Mouse (Mus musculus) kidney, postnatal 0 days (tissue): ENCODE data around the gene Nwd2. TPM values are rescaled to one million over a fixed set of nuclear protein-coding genes. Genes with fewer than 3 reads are reported as not detected.

Experiments
- ATAC-seq: fragments of 200-750 bp; cut with Nextera tagmentation; replicated peaks from 2 replicates; pipeline ENCODE4 v1.8.0; 2017; ENCODE audit warnings: low read depth, moderate number of reproducible peaks, moderate TSS enrichment, moderate library complexity; ENCODE audit not compliant: low FRiP score
- DNase-seq: peaks from one replicate; pipeline ENCODE4 v3.0.0-alpha.2; 2016; ENCODE audit warnings: low spot score
- H3K27ac ChIP-seq: fragments of 300-500 bp; sonication (generic); 2 replicates; pipeline ENCODE4 v1.5.1; 2014; ENCODE audit warnings: mild to moderate bottlenecking
- H3K27me3 ChIP-seq: fragments of 300-500 bp; sonication (generic); 2 replicates; pipeline ENCODE4 v1.6.1; 2014; ENCODE audit warnings: low read length, mixed read lengths; ENCODE audit not compliant: insufficient read depth
- H3K36me3 ChIP-seq: fragments of 300-500 bp; sonication (generic); 2 replicates; pipeline ENCODE4 v1.6.1; 2014; ENCODE audit warnings: low read length, mixed read lengths; ENCODE audit not compliant: insufficient read depth
- H3K4me1 ChIP-seq: fragments of 300-500 bp; sonication (generic); replicated peaks from 2 replicates; pipeline ENCODE4 v1.6.1; 2014; ENCODE audit warnings: antibody characterized with exemption, low read length, mixed read lengths; ENCODE audit not compliant: insufficient read depth
- H3K4me2 ChIP-seq: fragments of 300-500 bp; sonication (generic); 2 replicates; pipeline ENCODE4 v1.6.1; 2014; ENCODE audit warnings: mild to moderate bottlenecking, low read length, moderate library complexity, mixed read lengths
- H3K4me3 ChIP-seq: fragments of 300-500 bp; sonication (generic); replicated peaks from 2 replicates; pipeline ENCODE4 v1.5.1; 2014; ENCODE audit warnings: low read depth, low read length
- H3K9ac ChIP-seq: fragments of 300-500 bp; sonication (generic); 2 replicates; pipeline ENCODE4 v1.6.1; 2014; ENCODE audit warnings: low read depth, low read length
- H3K9me3 ChIP-seq: fragments of 300-500 bp; sonication (generic); replicated peaks from 2 replicates; pipeline ENCODE4 v1.6.1; 2016; ENCODE audit warnings: low read length, inconsistent platforms, mixed read lengths
- CTCF ChIP-seq: IDR thresholded peaks from 2 replicates; pipeline ENCODE4 v1.5.1; 2016; ENCODE audit warnings: antibody characterized with exemption, low read depth, mild to moderate bottlenecking, moderate library complexity
- WGBS: fragments of 180-500 bp; shearing (Covaris S2); extraction: QIAGEN DNeasy Blood & Tissue Kit; methylation state at CpG from one replicate; pipeline ENCODE4 v1.1.7; 2014; 5-methylcytosine and 5-hydroxymethylcytosine counted together
- polyA plus RNA-seq: library from polyadenylated mRNA; unstranded; fragments of >200 nt; fragmentation: Nextera tagmentation; extraction: Ambion mirVana; gene quantifications from 2 replicates; pipeline ENCODE4 v1.2.1, GENCODE M21; 2015

The Nwd2 gene
- polyA plus RNA-seq, 1 experiment from 2014 or later = 0.43 TPM

DNA sequence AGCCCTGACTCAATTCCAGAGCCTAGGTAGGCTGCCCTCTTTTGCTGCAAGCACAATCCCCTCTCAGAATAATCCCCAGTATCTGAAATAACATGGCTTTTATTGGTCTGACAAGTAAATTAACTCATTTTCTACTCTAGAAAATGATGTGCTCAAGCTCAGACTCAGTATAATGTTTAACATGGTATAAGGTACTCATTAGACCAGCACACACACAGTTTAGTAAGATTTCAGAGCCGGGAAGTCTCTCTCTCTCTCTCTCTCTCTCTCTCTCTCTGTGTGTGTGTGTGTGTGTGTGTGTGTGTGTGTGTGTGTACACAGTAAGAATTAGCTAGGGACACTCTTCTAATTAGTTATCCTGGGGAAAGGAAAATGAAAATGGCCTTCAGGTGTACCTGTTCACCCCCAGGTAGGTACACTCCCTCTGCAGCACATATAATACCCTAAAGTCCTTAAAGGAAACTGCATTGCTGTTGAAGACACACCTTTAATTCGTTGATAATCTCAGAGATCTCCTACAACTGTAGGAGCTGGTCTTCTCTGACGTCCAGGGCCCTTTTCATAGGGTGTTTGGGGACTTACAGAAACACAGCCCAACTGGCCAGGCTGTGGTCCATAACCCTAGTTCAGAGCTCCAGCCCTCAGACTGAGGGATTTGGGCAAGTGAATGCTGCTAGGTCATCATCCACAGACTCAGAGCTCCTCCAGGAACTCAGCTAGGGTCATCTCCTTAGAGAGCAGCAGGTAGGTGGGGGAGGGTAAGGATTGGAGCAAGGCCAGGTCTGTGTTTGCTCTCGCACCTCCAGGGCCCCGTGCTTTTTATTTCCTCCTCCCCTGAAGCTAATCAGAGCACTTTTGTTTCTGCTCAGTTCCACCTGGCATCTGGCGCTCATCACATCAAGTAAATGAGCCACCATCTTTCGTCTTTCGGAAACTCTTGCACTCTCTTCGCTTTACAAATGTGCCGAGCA is 174.7 kb downstream of the Nwd2 start:
- Histone ChIP-seq H3K4me2 (peak overlapping the region; percentile 7; the same call in 1 of the 2 replicates), H3K9me3 (no peaks in the 10 kb centered on the region), H3K4me3 (no peak overlapping the region), H3K27ac (peak overlapping the region; percentile 54), H3K9ac (no peak overlapping the region), H3K27me3 (no peaks in the 10 kb centered on the region), H3K4me1 (peaks cover 15% of the 10 kb centered on the region), H3K36me3 (no peaks in the 10 kb centered on the region)
- 56% methylated on average over 10 of the region's 10 CpGs for WGBS
- ATAC-seq (peak; percentile 11; the same call in 1 of the 2 replicates), DNase-seq (no peak)
- no peak for TF ChIP-seq CTCF

DNA sequence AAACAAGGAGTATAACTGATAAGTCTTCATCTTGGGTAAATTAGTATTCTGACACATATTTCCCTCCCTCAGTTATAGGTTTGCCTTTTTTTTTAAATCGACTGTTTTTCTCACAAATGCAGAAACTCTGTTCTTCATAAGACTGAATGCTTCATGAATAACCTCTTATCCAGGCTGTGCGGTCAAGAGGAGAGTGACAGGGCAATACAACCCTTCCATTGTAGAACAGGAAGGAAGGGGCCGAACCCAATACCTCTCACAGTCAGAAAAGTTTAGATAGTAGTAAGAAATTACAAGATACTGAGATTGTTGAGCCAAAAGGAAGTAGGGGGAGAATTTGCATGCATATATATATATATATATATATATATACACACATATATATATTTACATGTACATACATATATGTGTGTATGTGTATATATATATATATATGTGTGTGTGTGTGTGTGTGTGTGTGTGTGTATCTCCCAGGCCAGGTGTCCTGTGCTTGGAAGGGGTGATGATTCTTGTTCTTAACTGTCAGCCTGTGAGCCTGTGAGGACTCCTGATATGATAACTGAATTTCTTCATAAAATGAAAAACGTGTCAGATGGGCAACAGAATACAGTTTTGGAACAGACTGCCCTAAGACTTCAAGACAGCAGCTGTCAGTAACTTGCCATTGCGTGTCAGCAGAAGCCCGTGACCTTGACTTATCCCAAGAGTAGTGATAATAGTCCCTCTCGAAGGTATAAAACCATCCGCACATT is 175.9 kb downstream of the Nwd2 start:
- no peaks in the 10 kb centered on the region for H3K9me3 ChIP-seq
- 88% methylated on average over 8 of the region's 8 CpGs for WGBS
- ATAC-seq (no peak), DNase-seq (no peak)
- H3K9ac ChIP-seq = no peak overlapping the region
- no peaks in the 10 kb centered on the region for H3K36me3 ChIP-seq
- H3K27ac ChIP-seq = no peak overlapping the region; the same call in 1 of the 2 replicates
- TF ChIP-seq CTCF = no peak
- no peaks in the 10 kb centered on the region for H3K27me3 ChIP-seq
- H3K4me3 ChIP-seq = no peak overlapping the region
- no peak overlapping the region for H3K4me2 ChIP-seq
- H3K4me1 ChIP-seq = peaks cover 15% of the 10 kb centered on the region

- DNase-seq (no peak), ATAC-seq (no peak)
- no peak overlapping the region for H3K4me2 ChIP-seq
- no peaks in the 10 kb centered on the region for H3K9me3 ChIP-seq
- no peak overlapping the region for H3K9ac ChIP-seq
- H3K4me3 ChIP-seq = no peak overlapping the region
- TF ChIP-seq CTCF = no peak
- WGBS = 63% methylated on average over 5 of the region's 5 CpGs
- no peaks in the 10 kb centered on the region for H3K36me3 ChIP-seq
- H3K4me1 ChIP-seq = peaks cover 16% of the 10 kb centered on the region
- peak overlapping the region; percentile 76; the same call in 1 of the 2 replicates for H3K27ac ChIP-seq
- no peaks in the 10 kb centered on the region for H3K27me3 ChIP-seq
These were observed 177.0 kb downstream of the Nwd2 start for GRCm38 (mm10) chr5:63825881-63826280.

- no peak overlapping the region for H3K9ac ChIP-seq
- no peak; the same call in 1 of the 2 replicates for ATAC-seq
- H3K27me3 ChIP-seq = no peaks in the 10 kb centered on the region
- H3K4me2 ChIP-seq = no peak overlapping the region
- WGBS = 52% methylated on average over 6 of the region's 6 CpGs
- H3K36me3 ChIP-seq = no peaks in the 10 kb centered on the region
- no peaks in the 10 kb centered on the region for H3K9me3 ChIP-seq
- peaks cover 16% of the 10 kb centered on the region for H3K4me1 ChIP-seq
- peak; percentile 65 for DNase-seq
- no peak overlapping the region for H3K4me3 ChIP-seq
- peak; percentile 5; the same call in 1 of the 2 replicates for TF ChIP-seq CTCF
- H3K27ac ChIP-seq = peak overlapping the region; percentile 76
These were observed 178.1 kb downstream of the Nwd2 start for GRCm38 (mm10) chr5:63827006-63827405.

DNA sequence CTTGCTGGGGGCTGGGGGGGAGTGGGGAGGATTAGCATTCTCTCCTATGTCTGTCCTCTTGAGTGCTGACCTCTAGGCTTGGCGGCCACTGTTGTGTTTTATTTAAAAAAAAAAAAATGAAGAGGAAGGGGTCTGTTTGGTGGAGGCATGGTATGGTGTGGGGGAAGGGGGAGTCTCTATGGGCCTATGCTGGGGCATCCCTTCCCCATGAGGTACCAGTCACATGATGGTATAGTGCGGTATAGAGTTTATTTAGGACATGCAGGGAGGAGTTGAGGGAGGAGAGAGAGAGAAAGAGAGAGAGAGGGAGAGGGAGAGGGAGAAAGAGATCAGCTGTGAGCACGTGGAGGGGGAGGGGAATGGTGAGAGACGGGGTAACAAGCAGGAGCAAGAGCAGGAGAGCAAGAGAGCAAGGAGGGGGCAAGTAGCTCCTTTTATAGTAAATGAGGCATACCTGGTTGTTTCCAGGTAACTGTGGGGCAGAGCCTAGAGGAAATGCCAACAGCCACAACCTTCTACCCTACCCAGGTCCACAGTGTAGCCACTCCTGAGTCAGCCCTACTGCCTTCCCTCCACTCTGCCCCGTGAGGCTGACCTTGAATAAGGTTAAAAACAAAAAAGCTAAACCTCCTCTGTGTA is 178.6 kb downstream of the Nwd2 start:
- Histone ChIP-seq H3K27ac (peak overlapping the region; percentile 76), H3K4me1 (peaks cover 16% of the 10 kb centered on the region), H3K9me3 (no peaks in the 10 kb centered on the region), H3K36me3 (no peaks in the 10 kb centered on the region), H3K9ac (no peak overlapping the region), H3K27me3 (no peaks in the 10 kb centered on the region), H3K4me3 (no peak overlapping the region), H3K4me2 (no peak overlapping the region)
- ATAC-seq = peak; percentile 50; the same call in 1 of the 2 replicates
- no peak for TF ChIP-seq CTCF
- WGBS = 43% methylated on average over 5 of the region's 5 CpGs
- DNase-seq = no peak
